Mouse (Mus musculus) forebrain, embryonic 11.5 days (tissue): ENCODE measurements around the gene Stmn1. TPM values are rescaled to one million over a fixed set of nuclear protein-coding genes. Genes with fewer than 3 reads are reported as not detected.

Source experiments
- ATAC-seq: fragments of 200-750 bp; cut with Nextera tagmentation; replicated peaks from 2 replicates; pipeline ENCODE4 v1.8.0; 2017; ENCODE audit warnings: moderate TSS enrichment; ENCODE audit not compliant: low FRiP score
- DNase-seq: peaks from one replicate; pipeline ENCODE4 v3.0.0-alpha.2; 2017; ENCODE audit warnings: low spot score
- H3K27ac ChIP-seq: fragments of 300-500 bp; sonication (generic); 2 replicates; pipeline ENCODE4 v1.5.1; 2014; ENCODE audit warnings: low read depth, low read length
- H3K27me3 ChIP-seq: fragments of 300-500 bp; sonication (generic); 2 replicates; pipeline ENCODE4 v1.6.1; 2014; ENCODE audit warnings: mild to moderate bottlenecking, low read length, mixed read lengths; ENCODE audit not compliant: control insufficient read depth, insufficient read depth
- H3K36me3 ChIP-seq: fragments of 300-500 bp; sonication (generic); 2 replicates; pipeline ENCODE4 v1.6.1; 2014; ENCODE audit warnings: mild to moderate bottlenecking, low read length, moderate library complexity, mixed read lengths; ENCODE audit not compliant: control insufficient read depth, insufficient read depth
- H3K4me1 ChIP-seq: fragments of 300-500 bp; sonication (generic); replicated peaks from 2 replicates; pipeline ENCODE4 v1.6.1; 2014; ENCODE audit warnings: low read length, mixed read lengths; ENCODE audit not compliant: control insufficient read depth, insufficient read depth
- H3K4me2 ChIP-seq: fragments of 300-500 bp; sonication (generic); 2 replicates; pipeline ENCODE4 v1.6.1; 2014; ENCODE audit warnings: low read depth, mild to moderate bottlenecking, low read length, moderate library complexity, mixed read lengths; ENCODE audit not compliant: severe bottlenecking
- H3K4me3 ChIP-seq: fragments of 300-500 bp; sonication (generic); 2 replicates; pipeline ENCODE4 v1.5.1; 2014; ENCODE audit warnings: low read depth, low read length
- H3K9ac ChIP-seq: fragments of 300-500 bp; sonication (generic); 2 replicates; pipeline ENCODE4 v1.6.1; 2014; ENCODE audit warnings: low read length
- H3K9me3 ChIP-seq: fragments of 300-500 bp; sonication (generic); 2 replicates; pipeline ENCODE4 v1.6.1; 2016; ENCODE audit warnings: low read length, mixed read lengths; ENCODE audit not compliant: control insufficient read depth
- WGBS: fragments of 180-500 bp; shearing (Covaris S2); extraction: QIAGEN DNeasy Blood & Tissue Kit; methylation state at CpG from one replicate; pipeline ENCODE4 v1.1.7; 2014; 5-methylcytosine and 5-hydroxymethylcytosine counted together
- polyA plus RNA-seq: library from polyadenylated mRNA; unstranded; fragments of >200 nt; fragmentation: Nextera tagmentation; extraction: Ambion mirVana; gene quantifications from 2 replicates; pipeline ENCODE4 v1.2.1, GENCODE M21; 2014

Stmn1 gene
- 3,131 and 3,150 TPM in 2 replicates for polyA plus RNA-seq

DNA sequence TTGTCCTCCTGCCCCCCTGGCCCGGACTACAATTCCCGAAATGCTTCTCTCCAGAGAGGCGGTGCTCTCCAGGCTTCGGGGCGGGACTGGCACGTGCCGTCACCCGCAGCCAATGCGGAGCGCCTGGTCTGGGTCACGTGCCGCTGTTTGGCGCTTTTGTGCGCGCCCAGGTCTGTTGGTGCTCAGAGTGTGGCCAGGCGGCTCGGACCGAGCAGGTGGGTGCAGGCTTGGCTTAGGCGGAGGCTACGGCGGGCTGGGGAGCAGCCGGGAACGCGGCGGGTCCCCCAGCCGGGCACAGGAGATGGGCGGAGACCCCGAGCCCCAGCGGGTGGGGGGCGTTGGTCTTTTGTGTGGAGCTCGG is at the start of gene Stmn1:
TSS of gene Stmn1 (plus strand) at position 106 of the 361 bp plus-strand sequence.
- no peaks in the 10 kb centered on the region; the same call in 1 of the 2 replicates for H3K9me3 ChIP-seq
- DNase-seq (peak; percentile 98), ATAC-seq (peak; percentile 94)
- H3K4me2 ChIP-seq, result peak within 1 kb of the TSS; percentile 98
- H3K4me1 ChIP-seq, result peaks cover 16% of the 10 kb centered on the region; the same call in 1 of the 2 replicates
- peak within 1 kb of the TSS; percentile 94 for H3K4me3 ChIP-seq
- no peaks in the 10 kb centered on the region for H3K27me3 ChIP-seq
- H3K36me3 ChIP-seq, result peaks cover 9% of the 10 kb centered on the region
- H3K27ac ChIP-seq, result peak within 1 kb of the TSS; percentile 96
- WGBS, result under 1% methylated on average over 31 of the region's 31 CpGs
- H3K9ac ChIP-seq, result peak within 1 kb of the TSS; percentile 99

- Histone ChIP-seq H3K4me2 (no peak overlapping the region), H3K9me3 (no peaks in the 10 kb centered on the region), H3K4me1 (no peaks in the 10 kb centered on the region), H3K4me3 (no peak overlapping the region), H3K27ac (no peak overlapping the region), H3K9ac (no peak overlapping the region), H3K27me3 (no peaks in the 10 kb centered on the region), H3K36me3 (no peaks in the 10 kb centered on the region)
- WGBS, result 78% methylated on average over 11 of the region's 11 CpGs
- DNase-seq (no peak), ATAC-seq (no peak)
Observed at GRCm38 (mm10) chr4:134421971-134422370, 46.1 kb upstream of the Stmn1 start.

GRCm38 (mm10) chr4:134423949-134424348 is 44.2 kb upstream of the Stmn1 start:
- DNase-seq, result no peak
- no peaks in the 10 kb centered on the region for H3K9me3 ChIP-seq

DNA sequence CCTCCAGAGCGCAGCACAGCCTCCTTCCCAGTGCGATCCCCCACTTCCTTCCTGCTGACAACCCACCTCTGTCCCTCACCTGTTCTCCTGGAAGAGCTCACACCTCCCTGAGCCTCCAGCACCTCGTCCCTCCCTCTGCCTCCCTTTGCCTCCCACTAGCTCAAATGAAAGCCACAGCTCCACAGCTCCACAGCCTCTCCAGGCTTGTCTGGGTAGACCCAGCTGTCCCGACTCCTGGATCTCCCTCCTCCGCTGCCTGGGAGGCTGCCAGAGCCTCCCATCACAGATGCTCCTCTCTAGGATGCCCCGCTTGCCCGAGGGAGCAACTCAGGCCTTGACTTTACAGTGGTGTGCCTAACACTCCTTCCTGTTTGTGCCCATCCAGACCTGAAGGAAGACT is 43.0 kb upstream of the Stmn1 start:
- Histone ChIP-seq H3K27ac (no peak overlapping the region), H3K9me3 (no peaks in the 10 kb centered on the region), H3K9ac (no peak overlapping the region), H3K4me2 (no peak overlapping the region), H3K27me3 (no peaks in the 10 kb centered on the region), H3K36me3 (no peaks in the 10 kb centered on the region), H3K4me3 (no peak overlapping the region), H3K4me1 (no peaks in the 10 kb centered on the region)
- WGBS, result 83% methylated on average over 7 of the region's 7 CpGs
- ATAC-seq, result no peak
- DNase-seq, result no peak

More at GRCm38 (mm10) chr4:134423949-134424348, 44.2 kb upstream of the Stmn1 start:
- no peak overlapping the region for H3K4me2 ChIP-seq
- no peak overlapping the region for H3K9ac ChIP-seq
- no peak overlapping the region for H3K4me3 ChIP-seq
- no peaks in the 10 kb centered on the region for H3K4me1 ChIP-seq
- H3K27me3 ChIP-seq, result no peaks in the 10 kb centered on the region
- no peak for ATAC-seq
- 87% methylated on average over 7 of the region's 7 CpGs for WGBS
- no peaks in the 10 kb centered on the region for H3K36me3 ChIP-seq
- H3K27ac ChIP-seq, result no peak overlapping the region

GRCm38 (mm10) chr4:134430381-134431004 is 37.6 kb upstream of the Stmn1 start:
- Histone ChIP-seq H3K27me3 (no peaks in the 10 kb centered on the region), H3K36me3 (no peaks in the 10 kb centered on the region), H3K4me3 (no peak overlapping the region), H3K27ac (peak overlapping the region; percentile 44), H3K4me2 (no peak overlapping the region), H3K9me3 (no peaks in the 10 kb centered on the region), H3K9ac (no peak overlapping the region), H3K4me1 (no peaks in the 10 kb centered on the region)
- ATAC-seq, result no peak
- WGBS, result 62% methylated on average over 23 of the region's 23 CpGs
- no peak for DNase-seq

DNA sequence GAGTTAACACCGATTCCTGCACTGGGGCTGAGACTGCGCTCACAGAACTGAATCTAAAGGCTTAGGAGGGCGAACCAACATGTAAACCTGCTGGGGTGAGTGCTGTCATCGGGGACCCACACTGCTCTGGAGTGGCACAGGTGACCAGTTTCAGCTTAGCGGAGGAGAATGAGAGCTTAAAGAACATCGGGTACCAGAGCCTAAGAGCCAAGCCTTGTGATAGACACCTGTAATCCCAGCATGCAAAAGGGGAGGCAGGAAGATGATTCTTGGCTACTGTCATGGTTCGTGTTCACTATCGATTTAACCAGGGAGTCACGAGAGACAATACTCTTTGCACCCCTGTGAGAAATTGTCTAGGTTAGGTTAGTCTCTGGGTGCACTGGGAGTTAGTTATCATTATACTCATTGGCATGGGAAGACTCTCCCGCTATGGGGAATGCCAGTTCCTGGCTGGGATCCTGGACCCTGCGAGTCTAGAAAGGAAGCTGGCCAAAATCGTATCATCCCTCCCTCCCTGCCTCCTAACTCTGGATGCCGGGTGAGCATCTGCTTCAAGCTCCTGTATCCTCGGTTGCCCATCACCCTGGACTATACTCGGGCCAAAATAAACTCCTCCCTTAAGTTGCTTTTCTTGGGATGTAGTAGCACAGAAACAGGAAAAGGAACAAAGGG is 35.3 kb upstream of the Stmn1 start:
- Histone ChIP-seq H3K27ac (no peak overlapping the region), H3K9ac (no peak overlapping the region), H3K9me3 (no peaks in the 10 kb centered on the region), H3K27me3 (no peaks in the 10 kb centered on the region), H3K4me2 (no peak overlapping the region), H3K4me3 (no peak overlapping the region), H3K4me1 (no peaks in the 10 kb centered on the region), H3K36me3 (no peaks in the 10 kb centered on the region)
- no peak for ATAC-seq
- 89% methylated on average over 15 of the region's 15 CpGs for WGBS
- DNase-seq, result no peak

DNA sequence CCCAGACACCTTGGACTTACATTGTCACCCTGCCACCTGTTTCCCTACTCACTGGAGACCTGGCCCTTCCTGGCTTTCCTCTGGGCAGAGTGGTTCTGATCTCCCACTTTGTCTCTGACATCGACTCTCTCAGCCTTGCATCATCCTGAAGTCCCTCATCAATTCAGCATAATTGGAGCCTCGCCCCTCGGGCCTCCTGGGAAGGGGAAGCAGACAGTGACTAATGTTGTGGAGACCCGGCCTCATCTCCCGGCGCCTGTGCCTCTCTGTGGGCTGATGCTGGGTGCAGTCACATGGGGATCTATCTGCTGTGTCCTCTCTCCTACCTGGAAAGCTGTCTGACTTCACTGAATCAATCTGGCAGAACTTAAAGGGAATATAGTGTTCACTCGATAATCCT is 31.9 kb upstream of the Stmn1 start:
- Histone ChIP-seq H3K9me3 (no peaks in the 10 kb centered on the region), H3K4me1 (no peaks in the 10 kb centered on the region), H3K4me3 (no peak overlapping the region), H3K27ac (no peak overlapping the region), H3K36me3 (no peaks in the 10 kb centered on the region), H3K9ac (no peak overlapping the region), H3K27me3 (no peaks in the 10 kb centered on the region), H3K4me2 (no peak overlapping the region)
- 65% methylated on average over 7 of the region's 7 CpGs for WGBS
- DNase-seq (no peak), ATAC-seq (no peak)

GRCm38 (mm10) chr4:134436659-134437058 is 31.5 kb upstream of the Stmn1 start:
- Histone ChIP-seq H3K4me3 (no peak overlapping the region), H3K4me2 (no peak overlapping the region), H3K9me3 (no peaks in the 10 kb centered on the region), H3K4me1 (no peaks in the 10 kb centered on the region), H3K36me3 (no peaks in the 10 kb centered on the region), H3K9ac (no peak overlapping the region), H3K27me3 (no peaks in the 10 kb centered on the region), H3K27ac (no peak overlapping the region)
- 73% methylated on average over 10 of the region's 10 CpGs for WGBS
- DNase-seq (no peak), ATAC-seq (no peak)

DNA sequence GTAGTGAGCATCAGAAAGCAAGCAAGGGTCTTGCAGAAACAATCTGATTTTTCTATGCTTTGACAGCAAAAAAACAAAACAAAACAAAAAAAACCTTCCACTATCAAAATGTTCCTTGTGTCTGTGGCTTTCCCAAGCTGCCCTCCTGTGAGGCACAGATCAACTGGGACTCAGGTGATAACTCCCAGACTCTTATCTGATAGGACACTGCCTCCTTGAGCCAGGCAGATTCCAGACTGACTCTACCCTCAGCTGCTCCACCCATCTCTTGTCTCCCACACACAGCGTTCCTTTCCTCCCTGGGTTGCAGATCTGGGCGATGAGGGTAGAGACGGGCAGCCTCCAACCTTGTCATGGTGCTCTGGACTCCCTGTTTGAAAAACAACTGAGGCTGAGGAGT is 29.0 kb upstream of the Stmn1 start:
- H3K36me3 ChIP-seq, result no peaks in the 10 kb centered on the region
- WGBS, result 80% methylated on average over 3 of the region's 3 CpGs
- no peak overlapping the region for H3K4me3 ChIP-seq
- DNase-seq (no peak), ATAC-seq (no peak)
- no peaks in the 10 kb centered on the region for H3K9me3 ChIP-seq
- no peak overlapping the region for H3K4me2 ChIP-seq
- no peak overlapping the region for H3K9ac ChIP-seq
- no peaks in the 10 kb centered on the region for H3K4me1 ChIP-seq
- no peak overlapping the region for H3K27ac ChIP-seq
- H3K27me3 ChIP-seq, result no peaks in the 10 kb centered on the region
